20 mouse cellular contexts compared by ENCODE assay signal in genomic region chr15:78049933-78050332, GRCm38 (mm10).
DNase-seq lines count a peak whose midpoint lies in the region; TF ChIP-seq lines count a peak whose summit lies in the region.
"Had no signal": no experiment of that assay in that cellular context is flagged by ENCODE, and none has a peak within 500 bp of the region (broad histone marks: within the 10 kb centered on the region; RNA-seq: fewer than 3 reads in every experiment).

No protein-coding gene starts in this region.

- no peak overlapping the region for H3K4me3 ChIP-seq in cerebellum, adult 2 months (replicated peaks; ENCODE audit: insufficient read depth, low read depth, low read length)
- no peak overlapping the region for H3K4me3 ChIP-seq in left cerebral cortex, adult 2 months
- H3K4me3 ChIP-seq: embryonic facial prominence, embryonic 13.5 days; embryonic facial prominence, embryonic 15.5 days; erythroblast, embryonic 14.5 days; forebrain, embryonic 10.5 days; forebrain, embryonic 12.5 days had no signal

- no peaks in the 10 kb centered on the region for H3K27me3 ChIP-seq in cerebellum, adult 2 months (ENCODE audit: control insufficient read depth, insufficient read depth, low read length)
- H3K27me3 ChIP-seq: embryonic facial prominence, embryonic 13.5 days; embryonic facial prominence, embryonic 15.5 days; forebrain, embryonic 12.5 days had no signal

- no peak for TF ChIP-seq CTCF in cerebellum, adult 2 months (IDR thresholded peaks at IDR 0.05; ENCODE audit: borderline replicate concordance, insufficient read depth, low read depth, low read length)
- no peak for TF ChIP-seq CTCF in left cerebral cortex, adult 2 months (IDR thresholded peaks at IDR 0.05)

- 62% methylated on average over 2 of the region's 2 CpGs for WGBS in cerebellum, adult 2 months

- intact Hi-C loops in left cerebral cortex, adult 2 months (cut with DNase I) = loop anchor here (1.0 to 5.0 kb wide), 4 partner anchors 13 to 122 kb away; partner anchors contain the start of gene Ift27
- intact Hi-C loops in left cerebral cortex, postnatal 14 days (cut with DNase I) = loop anchor here (5.0 kb wide), 1 partner anchor 67 kb away; no protein-coding TSS in a partner anchor

- TF ChIP-seq POLR2A in cerebellum, adult 2 months (IDR thresholded peaks at IDR 0.05; ENCODE audit: borderline replicate concordance, insufficient read depth, low read length) = no peak

- peaks cover 36% of the 10 kb centered on the region for H3K4me1 ChIP-seq in cerebellum, adult 2 months (ENCODE audit: control insufficient read depth, insufficient read depth, low read length)
- H3K4me1 ChIP-seq: embryonic facial prominence, embryonic 13.5 days; embryonic facial prominence, embryonic 15.5 days; forebrain, embryonic 10.5 days; forebrain, embryonic 12.5 days had no signal

- no peak for DNase-seq in cerebellum, adult 2 months
- no peak for DNase-seq in cerebellum, adult 9-11 months
- DNase-seq in left cerebral cortex, adult 2 months (ENCODE audit: extremely low spot score in 1 of 2, low spot score in 2 of 2) = peak in 1 of 2 experiments; percentile 28
- DNase-seq in left cerebral cortex, postnatal 14 days (ENCODE audit: low spot score in 2 of 2) = no peak
- peak; percentile 59 for DNase-seq in brain, adult 2 months (ENCODE audit: low read depth, low spot score)
- DNase-seq: adrenal gland, adult 8-10 months; adrenal gland, postnatal 14 days; adrenal gland, postnatal 36 days; B cell, adult 2 months; cerebellum, adult 11 months; cerebellum, adult 18-20 months; cerebellum, adult 9-10 months; cerebellum, postnatal 14 days; cerebellum, postnatal 36 days; embryo, embryonic 11 days had no signal

- H3K27ac ChIP-seq in cerebellum, adult 2 months (ENCODE audit: insufficient read depth, low read length) = peak overlapping the region; percentile 23
- H3K27ac ChIP-seq in left cerebral cortex, adult 2 months = peak overlapping the region; percentile 77
- H3K27ac ChIP-seq: embryonic facial prominence, embryonic 13.5 days; embryonic facial prominence, embryonic 15.5 days; forebrain, embryonic 10.5 days; forebrain, embryonic 12.5 days had no signal
